ENCODE assay signal across 8 mouse cellular contexts in the genomic region with DNA sequence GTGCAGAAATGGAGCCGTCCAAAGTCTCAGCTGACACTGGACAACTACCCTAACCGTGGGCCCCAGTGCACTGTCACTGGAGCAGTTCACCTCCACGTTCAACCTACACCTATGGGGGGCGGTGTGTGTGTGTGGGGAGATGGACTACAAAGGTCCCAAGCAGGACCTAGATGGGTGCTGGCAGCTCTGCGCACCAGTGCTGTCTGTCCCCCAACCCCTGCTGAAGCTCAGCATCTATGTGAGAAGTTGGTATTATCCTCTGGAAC.
DNase-seq lines count a peak whose midpoint lies in the region; ATAC-seq and TF ChIP-seq lines count a peak whose summit lies in the region.

No protein-coding gene starts in this region.

- no peak for TF ChIP-seq CTCF in E14TG2a.4 (conservative IDR thresholded peaks at IDR 0.05; ENCODE audit: low read length)

- H3K4me3 ChIP-seq in heart, embryonic 12.5 days = peak overlapping the region; percentile 56
- peak overlapping the region; percentile 80 for H3K4me3 ChIP-seq in E14TG2a.4 (replicated peaks; ENCODE audit: low read length)
- no peak overlapping the region for H3K4me3 ChIP-seq in forebrain, embryonic 12.5 days (replicated peaks)
- H3K4me3 ChIP-seq in limb, embryonic 13.5 days = peak overlapping the region; percentile 55

- intact Hi-C loops in heart, postnatal 10 days (cut with DNase I) = no loop called here

- no peak for DNase-seq in heart, postnatal 10 days
- no peak for DNase-seq in adrenal gland, adult 2 months
- no peak for DNase-seq in urinary bladder, postnatal 36 days (ENCODE audit: low spot score in 2 of 2)
- no peak for DNase-seq in lung, postnatal 14 days

- peak overlapping the region; percentile 71; the same call in 1 of the 2 replicates for H3K9ac ChIP-seq in heart, embryonic 12.5 days
- H3K9ac ChIP-seq in forebrain, embryonic 12.5 days = 0 out of 2 replicates have a peak overlapping the region, but pooled peaks have one; percentile 70
- H3K9ac ChIP-seq in limb, embryonic 13.5 days = no peak overlapping the region; the same call in 1 of the 2 replicates

- H3K27me3 ChIP-seq in heart, embryonic 12.5 days (replicated peaks) = peaks cover 74% of the 10 kb centered on the region
- peaks cover 73% of the 10 kb centered on the region for H3K27me3 ChIP-seq in E14TG2a.4 (ENCODE audit: insufficient read depth, low read length)
- peaks cover 67% of the 10 kb centered on the region for H3K27me3 ChIP-seq in forebrain, embryonic 12.5 days
- peaks cover 79% of the 10 kb centered on the region for H3K27me3 ChIP-seq in limb, embryonic 13.5 days

- WGBS in heart, embryonic 12.5 days = 48% methylated on average over 5 of the region's 5 CpGs
- WGBS in forebrain, embryonic 12.5 days = 37% methylated on average over 5 of the region's 5 CpGs
- 48% methylated on average over 5 of the region's 5 CpGs for WGBS in limb, embryonic 13.5 days

- no peaks in the 10 kb centered on the region; the same call in 1 of the 2 replicates for H3K4me1 ChIP-seq in heart, embryonic 12.5 days (replicated peaks)
- peaks cover 17% of the 10 kb centered on the region for H3K4me1 ChIP-seq in E14TG2a.4 (replicated peaks; ENCODE audit: low read depth, low read length)
- peaks cover 33% of the 10 kb centered on the region for H3K4me1 ChIP-seq in forebrain, embryonic 12.5 days
- peaks cover 10% of the 10 kb centered on the region; the same call in 1 of the 2 replicates for H3K4me1 ChIP-seq in limb, embryonic 13.5 days

- no peak overlapping the region for H3K27ac ChIP-seq in heart, embryonic 12.5 days (ENCODE audit: poor library complexity, severe bottlenecking)
- no peak overlapping the region for H3K27ac ChIP-seq in forebrain, embryonic 12.5 days
- H3K27ac ChIP-seq in limb, embryonic 13.5 days = no peak overlapping the region

- no peak for ATAC-seq in heart, embryonic 12.5 days (ENCODE audit: insufficient number of reproducible peaks, low FRiP score)
- no peak for ATAC-seq in forebrain, embryonic 12.5 days (ENCODE audit: low FRiP score)
- no peak for ATAC-seq in limb, embryonic 13.5 days (ENCODE audit: low FRiP score, low read depth)

- H3K9me3 ChIP-seq in heart, embryonic 12.5 days (replicated peaks) = peaks cover 4% of the 10 kb centered on the region; the same call in 1 of the 2 replicates
- peaks cover 3% of the 10 kb centered on the region; the same call in 1 of the 2 replicates for H3K9me3 ChIP-seq in E14TG2a.4 (ENCODE audit: low read length)
- H3K9me3 ChIP-seq in forebrain, embryonic 12.5 days = no peaks in the 10 kb centered on the region
- 0 out of 2 replicates have a peak, but pooled peaks cover 2% of the 10 kb centered on the region for H3K9me3 ChIP-seq in limb, embryonic 13.5 days

- H3K36me3 ChIP-seq in heart, embryonic 12.5 days = no peaks in the 10 kb centered on the region
- no peaks in the 10 kb centered on the region for H3K36me3 ChIP-seq in E14TG2a.4 (ENCODE audit: insufficient read depth, low read length)
- no peaks in the 10 kb centered on the region for H3K36me3 ChIP-seq in forebrain, embryonic 12.5 days (replicated peaks)
- no peaks in the 10 kb centered on the region for H3K36me3 ChIP-seq in limb, embryonic 13.5 days

- peak overlapping the region; percentile 88 for H3K4me2 ChIP-seq in heart, embryonic 12.5 days
- peak overlapping the region; percentile 86 for H3K4me2 ChIP-seq in forebrain, embryonic 12.5 days
- H3K4me2 ChIP-seq in limb, embryonic 13.5 days (replicated peaks) = peak overlapping the region; percentile 93
